Mouse (Mus musculus): ENCODE measurements around the gene Fbxo40. TPM values are rescaled to one million over a fixed set of nuclear protein-coding genes. Genes with fewer than 3 reads are reported as not detected.

The Fbxo40 gene
- polyA plus RNA-seq, 1 experiment = not detected

DNA sequence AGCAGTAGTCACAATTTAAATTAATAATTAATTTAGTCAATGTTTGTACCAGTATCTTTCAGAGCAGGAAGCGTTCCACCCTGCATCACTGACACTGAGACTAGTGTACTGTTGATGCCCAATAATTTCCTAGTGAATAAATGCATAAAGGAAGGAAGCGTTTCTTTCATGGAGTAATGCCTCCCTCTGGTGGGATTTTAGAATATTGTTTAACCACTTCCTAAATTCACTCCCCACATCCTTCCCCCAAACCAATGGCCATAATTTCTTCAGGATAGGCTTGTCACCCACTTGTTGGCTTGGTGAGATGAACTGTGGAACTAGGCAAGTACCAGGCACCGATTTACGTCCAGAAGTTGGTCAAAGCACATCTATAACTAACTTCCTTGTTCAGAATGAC, 20.1 kb upstream of the Fbxo40 start:
- Histone ChIP-seq H3K27me3 (ENCODE audit: control insufficient read depth, insufficient read depth, low read length) (no peaks in the 10 kb centered on the region), H3K36me3 (ENCODE audit: control insufficient read depth, insufficient read depth, low read length) (no peaks in the 10 kb centered on the region), H3K27ac (ENCODE audit: insufficient read depth, low read depth, low read length) (no peak overlapping the region), H3K4me1 (ENCODE audit: control insufficient read depth, insufficient read depth, insufficient read length, low read length) (peaks cover 5% of the 10 kb centered on the region), H3K4me3 (ENCODE audit: low read depth, low read length) (no peak overlapping the region)
- TF ChIP-seq CTCF (IDR thresholded peaks at IDR 0.05; ENCODE audit: extremely low read depth, insufficient read length, insufficient replicate concordance, low read depth, low read length) (no peak), POLR2A (IDR thresholded peaks at IDR 0.05; ENCODE audit: low read depth, low read length) (no peak)
- WGBS = 41% methylated on average over 4 of the region's 4 CpGs

DNA sequence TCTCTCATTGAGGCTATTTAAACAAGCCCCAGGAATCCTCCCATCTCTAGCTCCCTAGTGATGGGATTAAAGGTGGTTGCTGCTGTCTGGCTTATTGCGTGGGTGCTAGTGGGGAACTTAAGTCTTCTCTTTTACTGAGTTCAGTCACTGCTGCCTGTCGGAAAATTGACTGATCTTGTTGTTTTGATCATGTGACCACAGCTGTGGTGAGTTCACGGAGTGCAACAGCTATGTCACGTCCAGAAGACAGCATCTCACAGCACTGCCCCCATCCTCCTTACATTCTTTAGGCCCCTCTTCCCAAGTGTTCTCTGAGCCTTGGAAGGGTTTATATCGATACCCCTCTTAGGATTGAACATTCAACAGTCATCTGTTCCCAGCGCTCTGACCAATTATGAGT, 19.0 kb upstream of the Fbxo40 start:
- Histone ChIP-seq H3K27me3 (ENCODE audit: control insufficient read depth, insufficient read depth, low read length) (no peaks in the 10 kb centered on the region), H3K27ac (ENCODE audit: insufficient read depth, low read depth, low read length) (no peak overlapping the region), H3K4me3 (ENCODE audit: low read depth, low read length) (no peak overlapping the region), H3K4me1 (ENCODE audit: control insufficient read depth, insufficient read depth, insufficient read length, low read length) (peaks cover 5% of the 10 kb centered on the region), H3K36me3 (ENCODE audit: control insufficient read depth, insufficient read depth, low read length) (no peaks in the 10 kb centered on the region)
- TF ChIP-seq CTCF (IDR thresholded peaks at IDR 0.05; ENCODE audit: extremely low read depth, insufficient read length, insufficient replicate concordance, low read depth, low read length) (no peak), POLR2A (IDR thresholded peaks at IDR 0.05; ENCODE audit: low read depth, low read length) (no peak)
- WGBS = 65% methylated on average over 6 of the region's 6 CpGs

DNA sequence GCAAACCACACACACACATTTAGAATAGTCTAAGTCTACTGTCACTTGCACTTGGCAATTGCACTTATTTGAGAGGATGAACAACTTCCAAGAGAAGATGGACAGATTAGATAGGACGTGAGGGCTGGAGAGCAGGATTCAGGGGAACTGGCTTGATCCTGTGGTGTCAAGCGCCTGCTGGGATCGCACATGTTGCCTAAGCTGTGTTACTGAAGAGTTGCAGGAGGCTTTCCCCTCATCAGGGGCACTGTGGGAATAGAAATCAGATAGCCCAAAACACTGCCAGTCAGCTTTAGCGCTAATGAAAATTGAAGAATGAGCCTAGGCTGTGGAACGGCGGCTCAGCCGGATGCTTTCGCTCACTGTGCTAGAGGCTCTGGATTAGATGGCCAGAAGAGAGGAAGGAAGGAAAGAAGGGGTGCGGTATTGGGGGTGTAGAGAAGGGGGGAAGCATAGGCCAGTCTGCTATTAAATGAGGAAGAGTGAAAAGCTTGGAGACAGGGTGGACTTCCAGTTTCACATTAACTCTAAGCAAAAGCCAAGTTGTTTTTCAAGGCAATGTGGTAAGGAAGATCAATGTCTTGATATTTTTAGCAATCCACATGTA, 9.2 kb upstream of the Fbxo40 start:
- Histone ChIP-seq H3K4me3 (ENCODE audit: low read depth, low read length) (no peak overlapping the region), H3K4me1 (ENCODE audit: control insufficient read depth, insufficient read depth, insufficient read length, low read length) (no peaks in the 10 kb centered on the region), H3K27me3 (ENCODE audit: control insufficient read depth, insufficient read depth, low read length) (no peaks in the 10 kb centered on the region), H3K27ac (ENCODE audit: insufficient read depth, low read depth, low read length) (no peak overlapping the region), H3K36me3 (ENCODE audit: control insufficient read depth, insufficient read depth, low read length) (no peaks in the 10 kb centered on the region)
- WGBS = 70% methylated on average over 9 of the region's 9 CpGs
- no peak for TF ChIP-seq CTCF (IDR thresholded peaks at IDR 0.05; ENCODE audit: extremely low read depth, insufficient read length, insufficient replicate concordance, low read depth, low read length)
- no peak for TF ChIP-seq POLR2A (IDR thresholded peaks at IDR 0.05; ENCODE audit: low read depth, low read length)

DNA sequence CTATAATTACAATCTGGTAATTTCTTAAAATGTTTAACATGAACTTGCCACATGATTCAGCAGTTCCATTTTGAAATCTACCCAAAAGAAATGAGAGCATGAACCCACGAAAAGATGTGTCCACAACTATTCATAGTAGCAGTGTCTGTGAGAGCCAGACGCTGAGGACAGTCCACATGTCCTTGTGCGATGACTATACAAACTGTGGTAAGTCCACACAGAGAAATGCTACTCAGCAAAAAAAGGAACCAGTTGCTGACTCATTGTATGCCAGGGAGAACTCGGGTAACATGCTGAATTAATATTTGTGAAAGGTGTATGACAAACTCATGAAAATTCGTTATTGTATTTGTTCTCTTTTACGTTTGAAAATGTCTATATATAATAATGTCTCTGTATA, 7.4 kb upstream of the Fbxo40 start:
- Histone ChIP-seq H3K4me1 (ENCODE audit: control insufficient read depth, insufficient read depth, insufficient read length, low read length) (no peaks in the 10 kb centered on the region), H3K27ac (ENCODE audit: insufficient read depth, low read depth, low read length) (no peak overlapping the region), H3K4me3 (ENCODE audit: low read depth, low read length) (no peak overlapping the region), H3K27me3 (ENCODE audit: control insufficient read depth, insufficient read depth, low read length) (no peaks in the 10 kb centered on the region), H3K36me3 (ENCODE audit: control insufficient read depth, insufficient read depth, low read length) (no peaks in the 10 kb centered on the region)
- 66% methylated on average over 6 of the region's 6 CpGs for WGBS
- TF ChIP-seq POLR2A (IDR thresholded peaks at IDR 0.05; ENCODE audit: low read depth, low read length) (no peak), CTCF (IDR thresholded peaks at IDR 0.05; ENCODE audit: extremely low read depth, insufficient read length, insufficient replicate concordance, low read depth, low read length) (no peak)

DNA sequence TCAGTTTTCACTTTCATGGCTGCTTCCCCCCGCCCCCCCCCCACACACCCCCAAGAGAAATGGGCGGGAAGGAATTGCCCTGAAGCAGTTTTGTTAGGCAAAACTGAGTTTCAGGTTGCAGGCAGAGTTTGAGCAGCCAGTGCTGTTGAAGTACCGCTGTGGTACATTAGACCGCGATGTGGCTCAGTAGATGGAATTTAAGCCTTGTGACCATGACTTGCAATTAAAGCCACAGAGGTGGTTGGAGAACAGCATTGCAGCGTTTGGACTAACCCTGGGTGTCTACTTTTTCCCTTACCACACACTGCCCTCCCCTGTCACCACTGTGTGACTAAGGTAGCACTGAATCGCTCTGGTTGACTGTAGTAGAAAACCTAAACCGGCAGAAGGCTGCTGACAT, 774 bp downstream of the Fbxo40 start:
- H3K4me1 ChIP-seq (ENCODE audit: control insufficient read depth, insufficient read depth, insufficient read length, low read length) = no peaks in the 10 kb centered on the region
- no peaks in the 10 kb centered on the region for H3K36me3 ChIP-seq (ENCODE audit: control insufficient read depth, insufficient read depth, low read length)
- H3K27me3 ChIP-seq (ENCODE audit: control insufficient read depth, insufficient read depth, low read length) = no peaks in the 10 kb centered on the region
- no peak overlapping the region for H3K27ac ChIP-seq (ENCODE audit: insufficient read depth, low read depth, low read length)
- 66% methylated on average over 8 of the region's 8 CpGs for WGBS
- no peak for TF ChIP-seq CTCF (IDR thresholded peaks at IDR 0.05; ENCODE audit: extremely low read depth, insufficient read length, insufficient replicate concordance, low read depth, low read length)
- TF ChIP-seq POLR2A (IDR thresholded peaks at IDR 0.05; ENCODE audit: low read depth, low read length) = no peak
- no peak overlapping the region for H3K4me3 ChIP-seq (ENCODE audit: low read depth, low read length)

DNA sequence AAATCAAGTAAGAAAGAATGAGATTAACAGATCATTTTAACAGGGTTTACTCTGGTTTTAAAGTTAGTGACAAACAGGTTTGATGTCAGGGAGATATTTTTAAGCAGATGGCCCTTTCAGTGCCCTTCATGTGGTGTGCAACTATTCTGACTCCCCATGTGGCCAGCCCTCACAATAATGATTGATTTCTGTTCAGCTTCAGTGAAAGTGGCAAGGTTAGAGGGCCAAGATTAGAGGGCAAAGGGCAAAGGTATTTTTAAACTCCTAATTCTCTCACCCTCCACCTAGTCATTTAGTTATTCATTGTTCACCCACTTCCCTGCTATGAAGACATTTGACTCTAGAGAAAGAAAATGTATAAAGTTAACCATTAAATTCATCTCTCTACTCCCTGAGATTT, 2.2 kb downstream of the Fbxo40 start:
- no peak overlapping the region for H3K4me3 ChIP-seq (ENCODE audit: low read depth, low read length)
- no peak overlapping the region for H3K27ac ChIP-seq (ENCODE audit: insufficient read depth, low read depth, low read length)

DNA sequence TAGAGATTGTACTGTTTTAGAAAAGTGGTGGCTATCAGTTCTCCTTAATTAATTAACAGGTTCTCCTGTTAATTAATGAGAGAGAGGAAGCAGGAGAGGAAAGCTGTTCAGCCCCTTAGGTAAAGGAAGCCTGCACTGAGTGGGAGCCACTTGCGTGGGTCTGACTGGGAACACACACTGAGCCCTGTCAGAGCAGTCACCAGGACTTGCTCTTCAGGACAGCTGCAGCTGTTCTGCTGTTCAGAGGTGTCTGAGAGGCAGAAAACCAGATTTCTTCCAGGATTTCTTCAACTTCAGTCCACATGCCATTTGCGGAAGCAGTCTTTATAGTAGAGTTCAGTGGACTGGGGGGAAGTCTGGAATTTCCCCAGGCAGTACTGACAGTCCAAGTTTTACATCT, 2.9 kb downstream of the Fbxo40 start:
- no peaks in the 10 kb centered on the region for H3K4me1 ChIP-seq (ENCODE audit: control insufficient read depth, insufficient read depth, insufficient read length, low read length)
- H3K4me3 ChIP-seq (ENCODE audit: low read depth, low read length) = no peak overlapping the region
- no peak overlapping the region for H3K27ac ChIP-seq (ENCODE audit: insufficient read depth, low read depth, low read length)
- WGBS = 80% methylated on average over 2 of the region's 2 CpGs
- no peaks in the 10 kb centered on the region for H3K36me3 ChIP-seq (ENCODE audit: control insufficient read depth, insufficient read depth, low read length)
- no peak for TF ChIP-seq POLR2A (IDR thresholded peaks at IDR 0.05; ENCODE audit: low read depth, low read length)
- TF ChIP-seq CTCF (IDR thresholded peaks at IDR 0.05; ENCODE audit: extremely low read depth, insufficient read length, insufficient replicate concordance, low read depth, low read length) = no peak
- no peaks in the 10 kb centered on the region for H3K27me3 ChIP-seq (ENCODE audit: control insufficient read depth, insufficient read depth, low read length)

More for the DNA sequence above, 2.2 kb downstream of the Fbxo40 start:
- H3K27me3 ChIP-seq (ENCODE audit: control insufficient read depth, insufficient read depth, low read length) = no peaks in the 10 kb centered on the region
- H3K36me3 ChIP-seq (ENCODE audit: control insufficient read depth, insufficient read depth, low read length) = no peaks in the 10 kb centered on the region
- no peaks in the 10 kb centered on the region for H3K4me1 ChIP-seq (ENCODE audit: control insufficient read depth, insufficient read depth, insufficient read length, low read length)
- TF ChIP-seq POLR2A (IDR thresholded peaks at IDR 0.05; ENCODE audit: low read depth, low read length) = no peak
- TF ChIP-seq CTCF (IDR thresholded peaks at IDR 0.05; ENCODE audit: extremely low read depth, insufficient read length, insufficient replicate concordance, low read depth, low read length) = no peak

Data from small intestine, adult 2 months (tissue).